Mouse (Mus musculus): ENCODE data around the gene Sptlc2.

- TF ChIP-seq POLR2A (IDR thresholded peaks at IDR 0.05; ENCODE audit: low read depth, low read length) (no peak), CTCF (conservative IDR thresholded peaks at IDR 0.05; ENCODE audit: insufficient read depth, insufficient read length, low read depth, low read length) (no peak)
Observed at GRCm38 (mm10) chr12:87338082-87338481, 50.1 kb downstream of the Sptlc2 start.

Measured in kidney, adult 2 months (tissue).